Mouse (Mus musculus) intestine, embryonic 14.5 days (tissue): ENCODE measurements around the gene Ttk. TPM values are rescaled to one million over a fixed set of nuclear protein-coding genes. Genes with fewer than 3 reads are reported as not detected.

Experiments used
- ATAC-seq: fragments of 200-750 bp; cut with Nextera tagmentation; replicated peaks from 2 replicates; pipeline ENCODE4 v1.8.0; 2017; ENCODE audit warnings: low read depth, moderate number of reproducible peaks, moderate TSS enrichment, moderate library complexity; ENCODE audit not compliant: low FRiP score, low TSS enrichment
- DNase-seq: peaks from one replicate; pipeline ENCODE4 v3.0.0-alpha.2; 2018; ENCODE audit warnings: low spot score
- H3K27ac ChIP-seq: fragments of 300-500 bp; sonication (generic); 2 replicates; pipeline ENCODE4 v1.5.1; 2014; ENCODE audit warnings: low read depth, mild to moderate bottlenecking, control low read depth
- H3K27me3 ChIP-seq: fragments of 300-500 bp; sonication (generic); replicated peaks from 2 replicates; pipeline ENCODE4 v1.6.1; 2014; ENCODE audit warnings: low read length, control low read depth; ENCODE audit not compliant: control insufficient read depth, insufficient read depth
- H3K36me3 ChIP-seq: fragments of 300-500 bp; sonication (generic); 2 replicates; pipeline ENCODE4 v1.6.1; 2014; ENCODE audit warnings: low read length, control low read depth; ENCODE audit not compliant: control insufficient read depth, insufficient read depth
- H3K4me1 ChIP-seq: fragments of 300-500 bp; sonication (generic); replicated peaks from 2 replicates; pipeline ENCODE4 v1.6.1; 2014; ENCODE audit warnings: low read length, control low read depth, mixed read lengths; ENCODE audit not compliant: control insufficient read depth, insufficient read depth
- H3K4me2 ChIP-seq: fragments of 300-500 bp; sonication (generic); 2 replicates; pipeline ENCODE4 v1.6.1; 2014; ENCODE audit warnings: low read length
- H3K4me3 ChIP-seq: fragments of 300-500 bp; sonication (generic); 2 replicates; pipeline ENCODE4 v1.5.1; 2014; ENCODE audit warnings: low read depth, low read length, control low read depth, mixed read lengths
- H3K9ac ChIP-seq: fragments of 300-500 bp; sonication (generic); 2 replicates; pipeline ENCODE4 v1.6.1; 2014; ENCODE audit warnings: mild to moderate bottlenecking, low read length
- H3K9me3 ChIP-seq: fragments of 300-500 bp; sonication (generic); 2 replicates; pipeline ENCODE4 v1.6.1; 2016; ENCODE audit warnings: low read length, control low read depth; ENCODE audit not compliant: control insufficient read depth
- WGBS: fragments of 180-500 bp; shearing (Covaris S2); extraction: QIAGEN DNeasy Blood & Tissue Kit; methylation state at CpG from one replicate; pipeline ENCODE4 v1.1.7; 2014; 5-methylcytosine and 5-hydroxymethylcytosine counted together
- polyA plus RNA-seq: library from polyadenylated mRNA; unstranded; fragments of >200 nt; fragmentation: Nextera tagmentation; extraction: Ambion mirVana; gene quantifications from 2 replicates; pipeline ENCODE4 v1.2.1, GENCODE M21; 2014

Ttk gene
- polyA plus RNA-seq, 1 experiment from 2014 or later: 27.3 TPM

- 91% methylated on average over 6 of the region's 6 CpGs for WGBS
- no peaks in the 10 kb centered on the region for H3K36me3 ChIP-seq
- no peaks in the 10 kb centered on the region for H3K4me1 ChIP-seq
- no peak overlapping the region for H3K4me2 ChIP-seq
- H3K9ac ChIP-seq: no peak overlapping the region
- H3K27ac ChIP-seq: no peak overlapping the region
- no peaks in the 10 kb centered on the region for H3K27me3 ChIP-seq
- ATAC-seq: no peak
- DNase-seq: no peak
- no peaks in the 10 kb centered on the region for H3K9me3 ChIP-seq
- H3K4me3 ChIP-seq: no peak overlapping the region
Measured at GRCm38 (mm10) chr9:83882191-83882590, 47.7 kb downstream of the Ttk start.

GRCm38 (mm10) chr9:83886149-83886548, 51.7 kb downstream of the Ttk start:
- no peak for DNase-seq
- no peaks in the 10 kb centered on the region for H3K9me3 ChIP-seq
- no peaks in the 10 kb centered on the region for H3K36me3 ChIP-seq
- no peaks in the 10 kb centered on the region for H3K4me1 ChIP-seq
- no peak for ATAC-seq
- H3K4me3 ChIP-seq: no peak overlapping the region
- H3K27me3 ChIP-seq: no peaks in the 10 kb centered on the region
- no peak overlapping the region for H3K9ac ChIP-seq
- no peak overlapping the region for H3K27ac ChIP-seq
- H3K4me2 ChIP-seq: no peak overlapping the region

- DNase-seq: no peak
- H3K36me3 ChIP-seq: no peaks in the 10 kb centered on the region
- H3K4me2 ChIP-seq: no peak overlapping the region
- no peak overlapping the region for H3K9ac ChIP-seq
- H3K4me1 ChIP-seq: no peaks in the 10 kb centered on the region
- no peak for ATAC-seq
- no peak overlapping the region for H3K4me3 ChIP-seq
- H3K27me3 ChIP-seq: no peaks in the 10 kb centered on the region
- 80% methylated on average over 5 of the region's 5 CpGs for WGBS
- no peaks in the 10 kb centered on the region for H3K9me3 ChIP-seq
- H3K27ac ChIP-seq: no peak overlapping the region
Measured at GRCm38 (mm10) chr9:83888214-83888613, 53.7 kb downstream of the Ttk start.

- no peaks in the 10 kb centered on the region for H3K36me3 ChIP-seq
- no peaks in the 10 kb centered on the region for H3K4me1 ChIP-seq
- ATAC-seq (no peak), DNase-seq (no peak)
- no peak overlapping the region for H3K9ac ChIP-seq
- H3K4me2 ChIP-seq: no peak overlapping the region
- no peaks in the 10 kb centered on the region for H3K27me3 ChIP-seq
- no peak overlapping the region for H3K4me3 ChIP-seq
- WGBS: 70% methylated on average over 8 of the region's 8 CpGs
- no peak overlapping the region for H3K27ac ChIP-seq
- no peaks in the 10 kb centered on the region for H3K9me3 ChIP-seq
Measured at GRCm38 (mm10) chr9:83893073-83893472, 58.6 kb downstream of the Ttk start.

GRCm38 (mm10) chr9:83893767-83894330, 59.4 kb downstream of the Ttk start:
- no peak overlapping the region for H3K4me2 ChIP-seq
- 83% methylated on average over 4 of the region's 4 CpGs for WGBS
- no peaks in the 10 kb centered on the region for H3K4me1 ChIP-seq
- no peak for DNase-seq
- no peaks in the 10 kb centered on the region for H3K36me3 ChIP-seq
- no peaks in the 10 kb centered on the region for H3K27me3 ChIP-seq
- no peak overlapping the region for H3K27ac ChIP-seq
- H3K9ac ChIP-seq: no peak overlapping the region
- ATAC-seq: no peak
- no peaks in the 10 kb centered on the region for H3K9me3 ChIP-seq
- H3K4me3 ChIP-seq: no peak overlapping the region

DNA sequence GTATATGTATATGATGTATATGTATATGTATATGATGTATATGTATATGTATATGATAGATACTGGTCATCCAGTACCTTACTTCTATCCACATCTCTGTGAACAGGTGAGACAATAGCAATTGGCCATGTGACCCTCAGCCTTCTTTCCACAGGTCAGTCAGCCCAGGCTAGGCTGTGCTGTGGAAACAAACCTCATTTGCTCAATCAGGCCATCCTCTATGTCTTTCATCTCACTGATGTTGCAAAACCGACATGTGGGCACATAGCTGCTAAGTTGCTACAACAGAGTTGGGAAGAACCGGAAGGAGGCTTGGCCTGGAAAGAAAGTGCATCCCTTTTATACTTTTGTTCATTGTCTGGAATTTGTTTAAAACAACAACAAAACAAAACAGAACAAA, 67.6 kb downstream of the Ttk start:
- no peak overlapping the region for H3K4me3 ChIP-seq
- H3K4me1 ChIP-seq: no peaks in the 10 kb centered on the region
- H3K27ac ChIP-seq: no peak overlapping the region
- no peaks in the 10 kb centered on the region for H3K27me3 ChIP-seq
- 88% methylated on average over 2 of the region's 2 CpGs for WGBS
- no peak overlapping the region for H3K4me2 ChIP-seq
- DNase-seq: no peak
- no peaks in the 10 kb centered on the region for H3K36me3 ChIP-seq
- no peak for ATAC-seq
- no peaks in the 10 kb centered on the region for H3K9me3 ChIP-seq
- no peak overlapping the region for H3K9ac ChIP-seq

DNA sequence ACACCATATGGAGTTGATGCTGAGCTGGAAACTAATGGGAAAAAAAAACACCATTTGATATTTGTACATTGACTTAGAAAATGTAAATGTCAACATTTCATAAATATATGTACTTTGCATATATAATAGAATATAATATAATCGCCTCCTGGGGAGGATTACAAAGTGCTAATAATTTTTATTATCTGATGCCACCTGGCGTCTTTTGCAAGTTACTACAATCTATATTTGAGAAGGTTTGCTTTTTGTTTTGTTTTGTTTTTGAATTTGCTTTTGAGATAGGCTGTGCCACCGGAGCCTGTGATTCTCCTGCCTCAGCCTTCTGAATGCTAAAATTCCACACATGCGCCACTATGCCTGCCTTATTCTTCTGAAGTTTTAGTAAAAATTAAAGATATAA, 71.3 kb downstream of the Ttk start:
- no peak overlapping the region for H3K4me2 ChIP-seq
- no peaks in the 10 kb centered on the region for H3K4me1 ChIP-seq
- DNase-seq (no peak), ATAC-seq (no peak)
- H3K27me3 ChIP-seq: no peaks in the 10 kb centered on the region
- no peaks in the 10 kb centered on the region for H3K9me3 ChIP-seq
- H3K4me3 ChIP-seq: no peak overlapping the region
- no peak overlapping the region for H3K27ac ChIP-seq
- no peak overlapping the region for H3K9ac ChIP-seq
- H3K36me3 ChIP-seq: no peaks in the 10 kb centered on the region
- 71% methylated on average over 4 of the region's 4 CpGs for WGBS

DNA sequence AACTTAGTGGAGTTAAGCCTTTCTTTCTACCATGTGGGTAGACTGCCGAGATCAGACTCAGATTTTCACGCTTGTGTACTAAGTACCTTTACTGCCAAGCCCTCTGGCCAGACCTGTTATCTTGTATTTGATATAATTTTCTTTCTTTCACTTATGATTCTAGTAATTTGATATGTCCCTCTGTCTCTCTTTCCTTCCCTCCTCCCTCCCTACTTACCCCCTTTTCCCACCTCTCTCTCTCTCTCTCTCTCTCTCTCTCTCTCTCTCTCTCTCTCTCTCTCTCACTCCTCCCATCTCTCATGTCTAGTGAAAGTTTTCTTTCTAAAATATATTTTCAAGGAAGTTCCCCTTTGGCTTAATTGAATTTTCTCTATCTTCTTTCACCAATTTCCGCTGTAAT, 72.5 kb downstream of the Ttk start:
- no peaks in the 10 kb centered on the region for H3K36me3 ChIP-seq

GRCm38 (mm10) chr9:83909836-83910235, 75.3 kb downstream of the Ttk start:
- no peaks in the 10 kb centered on the region for H3K9me3 ChIP-seq
- no peaks in the 10 kb centered on the region for H3K4me1 ChIP-seq
- no peaks in the 10 kb centered on the region for H3K27me3 ChIP-seq
- DNase-seq: no peak
- no peak overlapping the region for H3K4me3 ChIP-seq
- H3K27ac ChIP-seq: no peak overlapping the region
- no peaks in the 10 kb centered on the region for H3K36me3 ChIP-seq
- 85% methylated on average over 2 of the region's 2 CpGs for WGBS
- no peak for ATAC-seq
- no peak overlapping the region for H3K4me2 ChIP-seq
- no peak overlapping the region for H3K9ac ChIP-seq

More for the DNA sequence above, 72.5 kb downstream of the Ttk start:
- no peak overlapping the region for H3K27ac ChIP-seq
- DNase-seq (no peak), ATAC-seq (no peak)
- H3K4me3 ChIP-seq: no peak overlapping the region
- no peaks in the 10 kb centered on the region for H3K9me3 ChIP-seq
- no peaks in the 10 kb centered on the region for H3K4me1 ChIP-seq
- WGBS: 71% methylated on average over 3 of the region's 3 CpGs
- H3K4me2 ChIP-seq: no peak overlapping the region
- H3K9ac ChIP-seq: no peak overlapping the region
- H3K27me3 ChIP-seq: no peaks in the 10 kb centered on the region
